Mouse (Mus musculus): Measurements from ENCODE around the gene Gnptab.

GRCm38 (mm10) chr10:88364221-88364620 lies 14.7 kb upstream of the Gnptab start:
- no peak for TF ChIP-seq CTCF (IDR thresholded peaks at IDR 0.05; ENCODE audit: borderline replicate concordance, control insufficient read depth, extremely low read depth, insufficient read depth, low read length, poor library complexity)
- TF ChIP-seq POLR2A (IDR thresholded peaks at IDR 0.05; ENCODE audit: control insufficient read depth, extremely low read depth, insufficient read depth, low read length, poor library complexity) = no peak
